In the genomic region with DNA sequence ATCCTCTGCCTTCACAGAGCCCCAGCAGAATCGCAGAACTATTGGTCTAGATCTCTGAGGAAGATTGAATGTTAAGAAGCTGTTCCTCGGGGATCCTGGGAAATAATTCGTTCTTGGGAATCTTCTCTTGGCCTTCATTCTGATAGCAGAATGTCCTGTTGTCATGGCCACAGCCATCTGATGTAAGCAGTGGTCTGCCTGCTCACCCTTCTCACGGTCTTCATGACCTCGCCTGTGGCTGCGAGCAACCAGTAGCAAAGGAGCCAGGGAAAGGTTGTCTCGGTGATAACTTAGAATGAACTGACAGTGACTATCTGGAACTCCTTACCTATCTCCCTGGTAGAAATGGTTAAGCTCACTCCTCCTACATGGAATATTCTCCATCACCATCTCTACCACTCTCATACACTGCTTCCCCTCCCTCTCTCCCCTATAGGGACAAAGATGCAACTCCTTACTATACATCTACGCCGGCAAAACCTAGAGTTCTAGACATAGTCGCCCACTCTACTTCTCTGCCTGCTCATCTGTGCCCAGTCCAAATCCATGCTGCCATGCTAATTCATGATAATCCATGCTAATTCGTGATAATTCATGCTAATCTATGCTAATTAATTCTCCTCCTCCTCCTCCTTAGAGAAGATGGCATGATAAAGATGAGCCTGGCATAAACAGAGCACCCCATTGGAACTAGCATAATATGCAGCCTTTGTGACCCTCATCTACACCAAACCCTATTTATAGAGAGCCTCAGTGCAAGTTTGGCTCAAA, we compare ENCODE assay signal across 15 mouse cellular contexts. TPM values are rescaled to one million over a fixed set of nuclear protein-coding genes. Genes with fewer than 3 reads are reported as not detected.
DNase-seq lines count a peak whose midpoint lies in the region; ATAC-seq lines count a peak whose summit lies in the region.
"Had no signal": no experiment of that assay in that cellular context is flagged by ENCODE, and none has a peak within 500 bp of the region (broad histone marks: within the 10 kb centered on the region; RNA-seq: fewer than 3 reads in every experiment).

No protein-coding gene starts in this region.

- no peak overlapping the region for H3K4me2 ChIP-seq in kidney, embryonic 15.5 days
- H3K4me2 ChIP-seq: embryonic facial prominence, embryonic 15.5 days; liver, embryonic 15.5 days had no signal

- no peaks in the 10 kb centered on the region for H3K4me1 ChIP-seq in kidney, embryonic 15.5 days
- H3K4me1 ChIP-seq: embryonic facial prominence, embryonic 15.5 days; liver, embryonic 15.5 days had no signal

- WGBS in kidney, embryonic 15.5 days: 80% methylated on average over 11 of the region's 11 CpGs

- peak; percentile 98 for ATAC-seq in frontal cortex, adult (ENCODE audit: low TSS enrichment)
- ATAC-seq in kidney, embryonic 15.5 days (replicated peaks; ENCODE audit: low FRiP score): no peak

- peaks cover 7% of the 10 kb centered on the region; the same call in 1 of the 2 replicates for H3K27me3 ChIP-seq in kidney, embryonic 15.5 days

- no peak overlapping the region for H3K27ac ChIP-seq in kidney, embryonic 15.5 days
- H3K27ac ChIP-seq: embryonic facial prominence, embryonic 15.5 days; liver, embryonic 15.5 days had no signal

- no peak overlapping the region for H3K4me3 ChIP-seq in kidney, embryonic 15.5 days (replicated peaks)
- H3K4me3 ChIP-seq: embryonic facial prominence, embryonic 15.5 days; liver, embryonic 15.5 days had no signal

- no peak overlapping the region for H3K9ac ChIP-seq in kidney, embryonic 15.5 days
- H3K9ac ChIP-seq: embryonic facial prominence, embryonic 15.5 days; liver, embryonic 15.5 days had no signal

- H3K36me3 ChIP-seq in kidney, embryonic 15.5 days: no peaks in the 10 kb centered on the region
- H3K36me3 ChIP-seq: embryonic facial prominence, embryonic 15.5 days; liver, embryonic 15.5 days had no signal

- H3K9me3 ChIP-seq in kidney, embryonic 15.5 days (replicated peaks): no peaks in the 10 kb centered on the region
- H3K9me3 ChIP-seq: embryonic facial prominence, embryonic 15.5 days; liver, embryonic 15.5 days had no signal

- DNase-seq in frontal cortex, postnatal 25 days (ENCODE audit: low spot score in 2 of 2): no peak
- DNase-seq in ovary, adult 18-20 months (ENCODE audit: low spot score): peak; percentile 30
- no peak for DNase-seq in ovary, postnatal 10 days (ENCODE audit: low spot score)
- peak; percentile 54 to 55 for DNase-seq in left cerebral cortex, adult 9 months (ENCODE audit: low spot score in 2 of 2)
- DNase-seq in right cerebral cortex, postnatal 10 days (ENCODE audit: low spot score in 2 of 2): peak; percentile 57 to 73
- DNase-seq in cerebellum, adult 8-10 months: no peak
- DNase-seq: cerebellum, postnatal 25 days; gastrocnemius, postnatal 14 days; heart, postnatal 14 days; kidney, adult 8-10 months had no signal

RNA-seq across cellular contexts. Expression of gene Krt73, which starts 1.1 kb away (rescaled TPM):
- polyA plus RNA-seq in kidney, embryonic 15.5 days (2015; fragmentation: Nextera tagmentation; extraction: Ambion mirVana): not detected in 2 replicates
- polyA plus RNA-seq: liver, embryonic 15.5 days; stomach, embryonic 14.5 days had no signal

RNA-seq across cellular contexts. Expression of gene Krt2, which starts 14.7 kb away (rescaled TPM):
- polyA plus RNA-seq in kidney, embryonic 15.5 days (2015; fragmentation: Nextera tagmentation; extraction: Ambion mirVana): not detected in 2 replicates
- polyA plus RNA-seq: liver, embryonic 15.5 days; stomach, embryonic 14.5 days had no signal

RNA-seq across cellular contexts. Expression of gene Krt72, which starts 17.0 kb away (rescaled TPM):
- polyA plus RNA-seq in kidney, embryonic 15.5 days (2015; fragmentation: Nextera tagmentation; extraction: Ambion mirVana): not detected in 2 replicates
- polyA plus RNA-seq: liver, embryonic 15.5 days; stomach, embryonic 14.5 days had no signal

RNA-seq across cellular contexts. Expression of gene Krt1, which starts 47.4 kb away (rescaled TPM):
- polyA plus RNA-seq in kidney, embryonic 15.5 days (2015; fragmentation: Nextera tagmentation; extraction: Ambion mirVana): 1.4 and 6.7 TPM in 2 replicates

Comparison
In these comparisons a context has a peak if more than half of its experiments do, and no peak if none do; other contexts are left out.
1. DNase-seq: peak in ovary, adult 18-20 months (single experiment), left cerebral cortex, adult 9 months (2 of 2) and right cerebral cortex, postnatal 10 days (2 of 2); none in frontal cortex, postnatal 25 days (0 of 2), ovary, postnatal 10 days (single experiment) and cerebellum, adult 8-10 months (single experiment).